Mouse (Mus musculus) thymus, postnatal 10 days (tissue): ENCODE data around the gene Myocd.

Experiments used
- DNase-seq, 2 experiments: peaks; one replicate each; pipeline ENCODE4 v3.0.0; 2021; ENCODE audit warnings: low spot score in 2 of 2

Gene Myocd

GRCm38 (mm10) chr11:65137145-65137652 lies 132.6 kb downstream of the Myocd start:
- no peak for DNase-seq

GRCm38 (mm10) chr11:65135251-65135739 lies 134.5 kb downstream of the Myocd start:
- DNase-seq: no peak

GRCm38 (mm10) chr11:65133661-65134060 lies 136.1 kb downstream of the Myocd start:
- DNase-seq: no peak

GRCm38 (mm10) chr11:65129110-65129509 lies 140.7 kb downstream of the Myocd start:
- DNase-seq: no peak

- DNase-seq: no peak
Observed at GRCm38 (mm10) chr11:65128666-65129065, 141.1 kb downstream of the Myocd start.

- DNase-seq: no peak
Observed at GRCm38 (mm10) chr11:65126566-65126965, 143.2 kb downstream of the Myocd start.
